Mouse (Mus musculus): ENCODE results near the gene Zfp473. TPM values are rescaled to one million over a fixed set of nuclear protein-coding genes. Genes with fewer than 3 reads are reported as not detected.
A peak's percentile ranks its signal among the peaks of the same experiment; 100 is the strongest.
"Not testable (repeated sequence)": the region's sequence is repeated elsewhere in the genome, so short reads cannot be mapped to it uniquely, and the experiment has no call there.

The Zfp473 gene
- polyA plus RNA-seq, 1 experiment, result 1.6 TPM

DNA sequence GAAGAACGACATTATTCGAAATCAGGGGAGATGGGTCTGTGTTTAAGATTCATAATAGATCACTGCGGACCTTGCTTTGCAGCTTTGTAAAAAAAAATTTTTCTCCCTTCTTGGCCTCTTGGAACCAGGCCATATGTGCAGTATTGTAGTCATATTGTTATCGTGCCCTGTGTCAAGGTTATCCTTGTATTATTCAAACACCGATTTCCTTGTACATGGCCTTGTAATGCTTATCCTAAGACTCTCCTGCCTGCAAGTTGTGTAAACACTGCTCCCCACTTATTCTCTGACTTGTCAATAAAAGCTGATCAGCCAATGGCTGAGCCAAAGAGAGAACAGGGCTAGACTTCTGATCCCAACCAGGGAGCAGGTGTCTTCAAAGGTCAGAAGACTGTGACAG, 28.8 kb downstream of the Zfp473 start:
- peaks cover 4% of the 10 kb centered on the region; the same call in 1 of the 2 replicates for H3K4me1 ChIP-seq (ENCODE audit: control insufficient read depth, insufficient read depth, low read length)
- no peak overlapping the region for H3K4me3 ChIP-seq (ENCODE audit: control insufficient read depth, low read depth, low read length)
- no peaks in the 10 kb centered on the region for H3K36me3 ChIP-seq (ENCODE audit: control insufficient read depth, insufficient read depth, low read length)
- no peaks in the 10 kb centered on the region for H3K27me3 ChIP-seq (ENCODE audit: control insufficient read depth, insufficient read depth, low read length)
- TF ChIP-seq POLR2A (IDR thresholded peaks at IDR 0.05; ENCODE audit: control insufficient read depth, low read depth, low read length) (no peak), CTCF (IDR thresholded peaks at IDR 0.05; ENCODE audit: control insufficient read depth, insufficient read depth, insufficient replicate concordance, low read depth, low read length) (no peak)
- H3K27ac ChIP-seq (ENCODE audit: control insufficient read depth, insufficient read depth, low read depth, low read length), result no peak overlapping the region

DNA sequence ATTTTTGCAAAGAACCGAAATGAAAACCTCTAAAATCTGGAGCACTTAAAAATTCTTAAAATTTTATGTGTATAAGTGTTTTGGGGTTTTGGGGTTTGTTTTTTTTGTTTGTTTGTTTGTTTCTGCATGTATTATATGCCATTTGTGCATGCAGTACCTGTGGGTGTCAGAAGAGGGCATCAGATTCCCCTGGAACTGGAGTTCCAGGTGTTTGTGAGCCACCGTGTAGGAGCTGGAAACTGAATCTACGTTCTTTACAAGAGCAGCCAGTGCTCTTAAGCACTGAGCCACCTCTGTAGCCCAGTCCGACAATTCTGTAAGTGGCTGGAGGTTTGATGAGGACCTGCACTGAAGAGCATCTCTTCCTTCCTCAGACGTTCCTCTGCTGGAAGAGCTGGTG, 41.0 kb downstream of the Zfp473 start:
- Histone ChIP-seq H3K27me3 (ENCODE audit: control insufficient read depth, insufficient read depth, low read length) (no peaks in the 10 kb centered on the region), H3K36me3 (ENCODE audit: control insufficient read depth, insufficient read depth, low read length) (no peaks in the 10 kb centered on the region), H3K4me1 (ENCODE audit: control insufficient read depth, insufficient read depth, low read length) (peaks cover 4% of the 10 kb centered on the region), H3K27ac (ENCODE audit: control insufficient read depth, insufficient read depth, low read depth, low read length) (no peak overlapping the region), H3K4me3 (ENCODE audit: control insufficient read depth, low read depth, low read length) (peak overlapping the region; percentile 67)
- TF ChIP-seq POLR2A (IDR thresholded peaks at IDR 0.05; ENCODE audit: control insufficient read depth, low read depth, low read length) (no peak), CTCF (IDR thresholded peaks at IDR 0.05; ENCODE audit: control insufficient read depth, insufficient read depth, insufficient replicate concordance, low read depth, low read length) (no peak)

DNA sequence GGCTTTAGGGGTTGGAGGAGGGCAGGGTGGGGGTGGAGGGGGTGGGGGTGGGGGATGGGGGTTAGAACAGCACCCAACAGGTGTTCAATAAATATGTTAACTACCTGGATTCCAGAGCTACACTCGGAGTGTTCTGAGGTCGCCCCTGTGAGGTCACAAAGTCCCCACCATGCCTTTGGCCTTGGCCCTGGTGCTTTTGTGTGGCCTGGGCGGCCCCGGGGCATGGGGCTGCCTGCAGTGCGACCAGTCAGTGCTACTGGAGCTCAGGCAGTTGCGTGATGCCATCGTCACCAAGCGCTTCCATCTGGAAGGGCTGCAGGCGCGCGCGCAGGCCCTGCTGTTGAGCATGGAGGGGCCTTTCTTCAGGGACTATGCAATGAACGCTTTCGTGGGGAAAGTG, 42.3 kb downstream of the Zfp473 start, which contains the start of gene Izumo2:
Gene Izumo2 (plus strand): TSS at position 169 of the 400 bp plus-strand sequence.
- Histone ChIP-seq H3K4me3 (ENCODE audit: control insufficient read depth, low read depth, low read length) (peak within 1 kb of the TSS; percentile 79), H3K36me3 (ENCODE audit: control insufficient read depth, insufficient read depth, low read length) (no peaks in the 10 kb centered on the region), H3K27ac (ENCODE audit: control insufficient read depth, insufficient read depth, low read depth, low read length) (0 out of 2 replicates have a peak within 1 kb of the TSS, but pooled peaks have one; percentile 14), H3K4me1 (ENCODE audit: control insufficient read depth, insufficient read depth, low read length) (peaks cover 4% of the 10 kb centered on the region), H3K27me3 (ENCODE audit: control insufficient read depth, insufficient read depth, low read length) (no peaks in the 10 kb centered on the region)
- TF ChIP-seq CTCF (IDR thresholded peaks at IDR 0.05; ENCODE audit: control insufficient read depth, insufficient read depth, insufficient replicate concordance, low read depth, low read length) (no peak), POLR2A (IDR thresholded peaks at IDR 0.05; ENCODE audit: control insufficient read depth, low read depth, low read length) (peak; percentile 56; the same call in 1 of the 2 replicates)

DNA sequence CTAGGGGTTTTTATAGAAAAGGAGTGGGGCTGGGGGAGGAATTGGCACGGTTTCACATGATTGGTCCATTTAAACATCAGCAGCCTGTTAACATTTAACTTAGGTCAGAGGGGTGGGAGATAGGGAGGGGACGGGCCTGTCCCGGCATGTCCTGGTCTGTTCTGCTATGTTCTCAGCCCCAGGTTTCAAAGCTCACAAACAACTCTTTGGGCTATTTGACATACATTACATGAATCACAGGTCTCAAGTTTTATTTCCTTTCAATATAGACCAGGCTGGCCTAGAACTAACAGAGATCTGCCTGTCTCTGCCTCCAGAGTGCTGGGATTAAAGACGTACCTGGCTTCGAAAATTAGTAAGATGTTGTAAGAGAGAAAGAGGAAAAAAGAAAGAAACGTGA, 42.8 kb downstream of the Zfp473 start:
- H3K4me3 ChIP-seq (ENCODE audit: control insufficient read depth, low read depth, low read length), result 0 out of 2 replicates have a peak overlapping the region, but pooled peaks have one; percentile 4
- H3K4me1 ChIP-seq (ENCODE audit: control insufficient read depth, insufficient read depth, low read length); H3K36me3 ChIP-seq (ENCODE audit: control insufficient read depth, insufficient read depth, low read length); H3K27ac ChIP-seq (ENCODE audit: control insufficient read depth, insufficient read depth, low read depth, low read length); H3K27me3 ChIP-seq (ENCODE audit: control insufficient read depth, insufficient read depth, low read length): not testable (repeated sequence)

DNA sequence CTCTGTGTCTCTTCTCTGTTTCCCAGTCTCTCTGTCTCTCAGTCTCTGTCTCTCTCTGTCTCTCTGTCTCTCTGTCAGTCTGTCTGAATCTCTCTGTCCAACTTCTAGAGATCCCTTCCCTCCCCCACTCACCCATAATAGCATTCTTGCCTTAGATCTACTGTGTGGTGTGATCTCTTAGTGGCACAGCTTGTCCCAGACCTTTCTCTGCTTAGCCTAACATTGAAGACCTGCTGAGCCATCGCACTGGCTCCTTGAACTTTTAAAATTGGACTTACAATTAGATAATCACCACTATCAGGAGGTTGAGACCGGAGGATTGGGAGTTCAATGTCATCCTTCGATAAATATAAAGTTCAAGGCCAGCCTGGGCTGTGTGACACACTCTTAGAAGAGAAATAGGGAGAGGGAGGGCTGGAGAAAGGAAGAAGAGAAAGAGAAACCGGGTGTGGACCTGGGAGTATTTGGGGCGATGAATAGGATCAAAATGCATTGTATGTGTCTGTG, 43.6 kb downstream of the Zfp473 start:
- no peak overlapping the region for H3K27ac ChIP-seq (ENCODE audit: control insufficient read depth, insufficient read depth, low read depth, low read length)
- peaks cover 2% of the 10 kb centered on the region for H3K4me1 ChIP-seq (ENCODE audit: control insufficient read depth, insufficient read depth, low read length)
- H3K4me3 ChIP-seq (ENCODE audit: control insufficient read depth, low read depth, low read length), result no peak overlapping the region; the same call in 1 of the 2 replicates
- TF ChIP-seq POLR2A (IDR thresholded peaks at IDR 0.05; ENCODE audit: control insufficient read depth, low read depth, low read length), result no peak
- TF ChIP-seq CTCF (IDR thresholded peaks at IDR 0.05; ENCODE audit: control insufficient read depth, insufficient read depth, insufficient replicate concordance, low read depth, low read length), result no peak
- H3K36me3 ChIP-seq (ENCODE audit: control insufficient read depth, insufficient read depth, low read length), result no peaks in the 10 kb centered on the region
- no peaks in the 10 kb centered on the region for H3K27me3 ChIP-seq (ENCODE audit: control insufficient read depth, insufficient read depth, low read length)

DNA sequence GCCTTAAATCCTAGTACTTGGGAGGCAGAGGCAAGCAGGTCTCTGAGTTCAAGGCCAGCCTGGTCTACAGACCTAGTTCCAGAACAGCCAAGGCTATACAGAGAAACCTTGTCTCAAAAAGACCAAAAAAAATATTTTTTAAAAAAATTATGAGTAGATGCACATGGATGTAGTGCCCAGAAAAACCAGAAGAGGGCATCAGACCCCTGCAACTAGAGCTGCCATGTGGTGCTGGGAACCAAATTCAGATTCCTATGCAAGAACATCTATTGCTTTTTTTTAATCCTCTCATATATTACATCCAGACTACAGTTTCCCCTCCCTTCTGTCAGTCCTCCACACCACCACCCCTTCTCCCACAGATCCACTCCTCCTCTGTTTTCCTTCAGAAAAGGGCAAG, 44.5 kb downstream of the Zfp473 start:
- Histone ChIP-seq H3K27me3 (ENCODE audit: control insufficient read depth, insufficient read depth, low read length) (no peaks in the 10 kb centered on the region), H3K4me3 (ENCODE audit: control insufficient read depth, low read depth, low read length) (no peak overlapping the region), H3K27ac (ENCODE audit: control insufficient read depth, insufficient read depth, low read depth, low read length) (no peak overlapping the region), H3K36me3 (ENCODE audit: control insufficient read depth, insufficient read depth, low read length) (no peaks in the 10 kb centered on the region), H3K4me1 (ENCODE audit: control insufficient read depth, insufficient read depth, low read length) (peaks cover 2% of the 10 kb centered on the region)
- no peak for TF ChIP-seq POLR2A (IDR thresholded peaks at IDR 0.05; ENCODE audit: control insufficient read depth, low read depth, low read length)
- TF ChIP-seq CTCF (IDR thresholded peaks at IDR 0.05; ENCODE audit: control insufficient read depth, insufficient read depth, insufficient replicate concordance, low read depth, low read length), result no peak

DNA sequence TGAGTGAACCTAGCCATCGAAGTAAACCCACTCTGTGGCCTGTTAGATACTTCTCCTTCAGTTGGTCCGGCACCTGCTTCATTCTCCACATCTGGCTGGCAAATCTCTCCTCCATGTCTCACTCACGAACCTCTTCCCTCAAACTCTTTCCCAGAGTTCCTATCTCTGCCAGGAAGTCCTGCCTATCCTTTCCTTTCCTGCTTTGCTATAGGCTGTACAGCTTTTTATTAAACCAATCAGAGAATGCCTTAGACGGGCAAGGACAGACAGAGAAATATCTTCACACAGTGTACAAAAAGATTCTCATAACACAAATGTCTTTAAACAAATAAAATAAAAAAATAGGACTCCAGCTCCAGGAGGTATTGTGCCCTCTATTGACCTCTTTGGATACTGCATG, 45.8 kb downstream of the Zfp473 start:
- no peak overlapping the region for H3K27ac ChIP-seq (ENCODE audit: control insufficient read depth, insufficient read depth, low read depth, low read length)

DNA sequence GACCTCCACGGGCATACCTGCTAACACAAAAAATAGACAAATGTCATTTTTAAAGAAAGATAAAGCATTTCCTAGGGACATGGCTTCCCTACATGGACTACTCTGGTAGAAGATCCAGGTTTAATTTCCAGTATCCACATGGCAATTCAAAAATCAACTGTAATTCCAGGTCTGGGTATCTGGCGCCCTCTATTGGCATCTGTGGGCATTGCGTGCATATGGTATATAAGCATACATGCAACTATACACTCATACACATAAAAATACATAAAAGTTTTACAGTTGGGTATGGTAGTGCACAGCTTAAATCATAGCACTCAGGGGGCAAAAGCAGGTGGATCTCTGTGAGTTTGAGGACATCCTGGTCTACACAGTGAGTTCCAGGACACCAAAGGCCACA, 46.5 kb downstream of the Zfp473 start:
- H3K27me3 ChIP-seq (ENCODE audit: control insufficient read depth, insufficient read depth, low read length), result no peaks in the 10 kb centered on the region
- no peaks in the 10 kb centered on the region for H3K36me3 ChIP-seq (ENCODE audit: control insufficient read depth, insufficient read depth, low read length)
- no peak; the same call in 1 of the 2 replicates for TF ChIP-seq CTCF (IDR thresholded peaks at IDR 0.05; ENCODE audit: control insufficient read depth, insufficient read depth, insufficient replicate concordance, low read depth, low read length)
- TF ChIP-seq POLR2A (IDR thresholded peaks at IDR 0.05; ENCODE audit: control insufficient read depth, low read depth, low read length), result no peak
- H3K27ac ChIP-seq (ENCODE audit: control insufficient read depth, insufficient read depth, low read depth, low read length), result no peak overlapping the region
- H3K4me1 ChIP-seq (ENCODE audit: control insufficient read depth, insufficient read depth, low read length), result peaks cover 2% of the 10 kb centered on the region
- no peak overlapping the region for H3K4me3 ChIP-seq (ENCODE audit: control insufficient read depth, low read depth, low read length)

More for the DNA sequence above, 45.8 kb downstream of the Zfp473 start:
- Histone ChIP-seq H3K4me1 (ENCODE audit: control insufficient read depth, insufficient read depth, low read length) (peaks cover 2% of the 10 kb centered on the region), H3K36me3 (ENCODE audit: control insufficient read depth, insufficient read depth, low read length) (no peaks in the 10 kb centered on the region), H3K27me3 (ENCODE audit: control insufficient read depth, insufficient read depth, low read length) (no peaks in the 10 kb centered on the region), H3K4me3 (ENCODE audit: control insufficient read depth, low read depth, low read length) (no peak overlapping the region)
- TF ChIP-seq POLR2A (IDR thresholded peaks at IDR 0.05; ENCODE audit: control insufficient read depth, low read depth, low read length) (no peak), CTCF (IDR thresholded peaks at IDR 0.05; ENCODE audit: control insufficient read depth, insufficient read depth, insufficient replicate concordance, low read depth, low read length) (no peak)
